Mouse (Mus musculus): ENCODE measurements at regions not wholly inside any gene's neighbourhood (a gene's known extent, or its start where the extent isn't known, plus 50 kb on each side); places are given as distances from the start of the nearest gene placed in this dataset.

GRCm38 (mm10) chr2:123458034-123458677 is 631.6 kb upstream of the Sema6d start:
- ATAC-seq (replicated peaks; ENCODE audit: low read depth, poor library complexity, severe bottlenecking), result no peak

- ATAC-seq (replicated peaks; ENCODE audit: low read depth, poor library complexity, severe bottlenecking), result no peak
These were observed 615.9 kb upstream of the Sema6d start for GRCm38 (mm10) chr2:123473840-123474239.

- no peak for ATAC-seq (replicated peaks; ENCODE audit: low read depth, poor library complexity, severe bottlenecking)
These were observed 603.1 kb upstream of the Sema6d start for GRCm38 (mm10) chr2:123486681-123487080.

GRCm38 (mm10) chr2:123506162-123506561 is 583.6 kb upstream of the Sema6d start:
- no peak for ATAC-seq (replicated peaks; ENCODE audit: low read depth, poor library complexity, severe bottlenecking)

- ATAC-seq (replicated peaks; ENCODE audit: low read depth, poor library complexity, severe bottlenecking), result no peak
These were observed 582.7 kb upstream of the Sema6d start for GRCm38 (mm10) chr2:123507095-123507494.

GRCm38 (mm10) chr2:123528915-123529314 is 560.9 kb upstream of the Sema6d start:
- ATAC-seq (replicated peaks; ENCODE audit: low read depth, poor library complexity, severe bottlenecking), result no peak

GRCm38 (mm10) chr2:123532946-123533791 is 556.6 kb upstream of the Sema6d start:
- ATAC-seq (replicated peaks; ENCODE audit: low read depth, poor library complexity, severe bottlenecking), result no peak

- no peak for ATAC-seq (replicated peaks; ENCODE audit: low read depth, poor library complexity, severe bottlenecking)
These were observed 538.4 kb upstream of the Sema6d start for GRCm38 (mm10) chr2:123551249-123551850.

- ATAC-seq (replicated peaks; ENCODE audit: low read depth, poor library complexity, severe bottlenecking), result no peak
These were observed 531.6 kb upstream of the Sema6d start for GRCm38 (mm10) chr2:123558123-123558650.

Measured in common myeloid progenitor, adult 5-6 weeks (primary cell).